Mouse (Mus musculus): ENCODE measurements around the gene Gp6. TPM values are rescaled to one million over a fixed set of nuclear protein-coding genes. Genes with fewer than 3 reads are reported as not detected.

The Gp6 gene
- polyA plus RNA-seq (2012; rRNA removed) = not detected in 2 replicates

GRCm38 (mm10) chr7:4397730-4398129 lies at the start of gene Gp6:
Gp6 (minus strand) TSS chr7:4397744.
- no peaks in the 10 kb centered on the region for H3K4me1 ChIP-seq (ENCODE audit: control insufficient read depth, insufficient read depth, low read length)
- no peak within 1 kb of the TSS for H3K4me3 ChIP-seq (ENCODE audit: insufficient read depth, low read length)
- TF ChIP-seq POLR2A (IDR thresholded peaks at IDR 0.05; ENCODE audit: extremely low read depth, insufficient read depth, low read length) (no peak), CTCF (IDR thresholded peaks at IDR 0.05; ENCODE audit: extremely low read depth, insufficient read depth, low read length) (no peak)
- no peak within 1 kb of the TSS for H3K27ac ChIP-seq (ENCODE audit: insufficient read depth, low read length)

- no peak for TF ChIP-seq POLR2A (IDR thresholded peaks at IDR 0.05; ENCODE audit: extremely low read depth, insufficient read depth, low read length)
- TF ChIP-seq CTCF (IDR thresholded peaks at IDR 0.05; ENCODE audit: extremely low read depth, insufficient read depth, low read length) = no peak
- Histone ChIP-seq H3K27ac (ENCODE audit: insufficient read depth, low read length) (no peak overlapping the region), H3K4me3 (ENCODE audit: insufficient read depth, low read length) (no peak overlapping the region), H3K4me1 (ENCODE audit: control insufficient read depth, insufficient read depth, low read length) (peaks cover 2% of the 10 kb centered on the region)
Measured at GRCm38 (mm10) chr7:4447138-4447537, 49.6 kb upstream of the Gp6 start.

DNA sequence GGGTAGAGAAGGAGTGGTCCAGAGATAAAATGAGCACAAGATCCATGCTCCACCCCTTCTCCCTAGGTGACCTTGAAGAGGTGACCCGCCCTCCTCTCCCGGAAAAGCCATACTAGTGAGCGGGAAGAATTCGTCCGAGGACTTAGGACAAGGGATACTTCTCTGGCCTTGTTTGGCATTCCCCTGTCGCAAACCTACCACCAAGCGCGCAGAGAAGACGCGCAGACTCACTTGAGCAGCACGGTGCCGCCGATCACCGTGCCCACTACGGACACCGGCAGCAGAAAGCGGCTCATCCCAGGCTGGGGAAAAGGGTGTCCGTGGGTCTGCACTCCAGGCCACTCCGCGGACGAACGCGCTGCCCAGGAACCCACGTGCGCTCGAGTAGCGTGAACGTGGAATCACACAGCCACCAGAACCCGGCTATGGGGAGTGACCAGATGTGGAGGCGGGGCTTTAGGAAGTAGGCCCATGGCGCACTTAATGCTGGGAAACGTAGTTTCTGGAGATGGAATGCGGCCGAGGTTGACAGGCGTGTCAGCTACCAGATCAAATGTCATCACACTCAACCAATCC lies 47.8 kb upstream of the Gp6 start, which contains the start of gene Rdh13:
Rdh13 (minus strand) TSS at position 434 of the 576 bp plus-strand sequence.
- peak within 1 kb of the TSS; percentile 63 for H3K4me3 ChIP-seq (ENCODE audit: insufficient read depth, low read length)
- TF ChIP-seq CTCF (IDR thresholded peaks at IDR 0.05; ENCODE audit: extremely low read depth, insufficient read depth, low read length) = no peak
- peak; percentile 32; the same call in 1 of the 2 replicates for TF ChIP-seq POLR2A (IDR thresholded peaks at IDR 0.05; ENCODE audit: extremely low read depth, insufficient read depth, low read length)
- peaks cover 2% of the 10 kb centered on the region for H3K4me1 ChIP-seq (ENCODE audit: control insufficient read depth, insufficient read depth, low read length)
- H3K27ac ChIP-seq (ENCODE audit: insufficient read depth, low read length) = peak within 1 kb of the TSS; percentile 67; the same call in 1 of the 2 replicates

GRCm38 (mm10) chr7:4440549-4440948 lies 43.0 kb upstream of the Gp6 start:
- no peak overlapping the region for H3K27ac ChIP-seq (ENCODE audit: insufficient read depth, low read length)
- no peak overlapping the region for H3K4me3 ChIP-seq (ENCODE audit: insufficient read depth, low read length)
- no peak for TF ChIP-seq CTCF (IDR thresholded peaks at IDR 0.05; ENCODE audit: extremely low read depth, insufficient read depth, low read length)
- no peak for TF ChIP-seq POLR2A (IDR thresholded peaks at IDR 0.05; ENCODE audit: extremely low read depth, insufficient read depth, low read length)
- H3K4me1 ChIP-seq (ENCODE audit: control insufficient read depth, insufficient read depth, low read length) = peaks cover 2% of the 10 kb centered on the region

- TF ChIP-seq CTCF (IDR thresholded peaks at IDR 0.05; ENCODE audit: extremely low read depth, insufficient read depth, low read length) (no peak), POLR2A (IDR thresholded peaks at IDR 0.05; ENCODE audit: extremely low read depth, insufficient read depth, low read length) (no peak)
- H3K4me1 ChIP-seq (ENCODE audit: control insufficient read depth, insufficient read depth, low read length) = no peaks in the 10 kb centered on the region
- H3K4me3 ChIP-seq (ENCODE audit: insufficient read depth, low read length) = no peak overlapping the region
Measured at GRCm38 (mm10) chr7:4437721-4438120, 40.2 kb upstream of the Gp6 start.

GRCm38 (mm10) chr7:4432026-4432425 lies 34.5 kb upstream of the Gp6 start:
- Histone ChIP-seq H3K4me1 (ENCODE audit: control insufficient read depth, insufficient read depth, low read length) (no peaks in the 10 kb centered on the region), H3K4me3 (ENCODE audit: insufficient read depth, low read length) (no peak overlapping the region), H3K27ac (ENCODE audit: insufficient read depth, low read length) (no peak overlapping the region)
- TF ChIP-seq CTCF (IDR thresholded peaks at IDR 0.05; ENCODE audit: extremely low read depth, insufficient read depth, low read length) = no peak
- no peak for TF ChIP-seq POLR2A (IDR thresholded peaks at IDR 0.05; ENCODE audit: extremely low read depth, insufficient read depth, low read length)

More at GRCm38 (mm10) chr7:4437721-4438120, 40.2 kb upstream of the Gp6 start:
- H3K27ac ChIP-seq (ENCODE audit: insufficient read depth, low read length) = no peak overlapping the region

DNA sequence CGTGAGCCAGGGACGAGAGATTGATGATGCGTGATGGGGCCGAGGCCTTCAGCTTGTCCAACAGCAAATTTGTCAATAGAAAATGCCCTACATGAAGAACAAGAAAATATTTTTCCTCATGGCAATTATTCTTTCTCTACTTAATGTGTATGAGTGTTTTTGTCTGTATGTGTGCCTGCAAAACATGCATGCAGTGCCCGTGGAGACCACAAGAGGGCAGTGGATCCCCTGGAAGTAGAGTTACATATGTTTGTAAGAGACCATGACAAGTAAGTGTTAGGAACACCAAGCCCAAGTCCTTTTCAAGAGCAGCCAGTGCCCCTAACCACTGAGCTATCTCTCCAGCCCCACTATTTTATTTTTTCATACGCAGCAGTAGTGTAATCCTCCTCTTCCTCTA lies 34.0 kb upstream of the Gp6 start:
- H3K27ac ChIP-seq (ENCODE audit: insufficient read depth, low read length) = no peak overlapping the region
- TF ChIP-seq CTCF (IDR thresholded peaks at IDR 0.05; ENCODE audit: extremely low read depth, insufficient read depth, low read length) (peak; percentile 66), POLR2A (IDR thresholded peaks at IDR 0.05; ENCODE audit: extremely low read depth, insufficient read depth, low read length) (no peak)

GRCm38 (mm10) chr7:4430246-4430844 lies 32.8 kb upstream of the Gp6 start:
- Histone ChIP-seq H3K4me1 (ENCODE audit: control insufficient read depth, insufficient read depth, low read length) (no peaks in the 10 kb centered on the region), H3K27ac (ENCODE audit: insufficient read depth, low read length) (no peak overlapping the region), H3K4me3 (ENCODE audit: insufficient read depth, low read length) (no peak overlapping the region)
- TF ChIP-seq CTCF (IDR thresholded peaks at IDR 0.05; ENCODE audit: extremely low read depth, insufficient read depth, low read length) (no peak), POLR2A (IDR thresholded peaks at IDR 0.05; ENCODE audit: extremely low read depth, insufficient read depth, low read length) (no peak)

More for the DNA sequence above, 34.0 kb upstream of the Gp6 start:
- H3K4me1 ChIP-seq (ENCODE audit: control insufficient read depth, insufficient read depth, low read length) = no peaks in the 10 kb centered on the region
- H3K4me3 ChIP-seq (ENCODE audit: insufficient read depth, low read length) = no peak overlapping the region

- TF ChIP-seq POLR2A (IDR thresholded peaks at IDR 0.05; ENCODE audit: extremely low read depth, insufficient read depth, low read length) (no peak), CTCF (IDR thresholded peaks at IDR 0.05; ENCODE audit: extremely low read depth, insufficient read depth, low read length) (peak; percentile 100)
- no peaks in the 10 kb centered on the region for H3K4me1 ChIP-seq (ENCODE audit: control insufficient read depth, insufficient read depth, low read length)
- H3K4me3 ChIP-seq (ENCODE audit: insufficient read depth, low read length) = no peak overlapping the region
Measured at GRCm38 (mm10) chr7:4427161-4427912, 29.8 kb upstream of the Gp6 start.

More at GRCm38 (mm10) chr7:4427161-4427912, 29.8 kb upstream of the Gp6 start:
- no peak overlapping the region for H3K27ac ChIP-seq (ENCODE audit: insufficient read depth, low read length)
